Mouse (Mus musculus): Measurements from ENCODE around the gene Atp13a2. TPM values are rescaled to one million over a fixed set of nuclear protein-coding genes. Genes with fewer than 3 reads are reported as not detected.

The Atp13a2 gene
- total RNA-seq, 2 experiments from 2014 or later = 218 TPM

DNA sequence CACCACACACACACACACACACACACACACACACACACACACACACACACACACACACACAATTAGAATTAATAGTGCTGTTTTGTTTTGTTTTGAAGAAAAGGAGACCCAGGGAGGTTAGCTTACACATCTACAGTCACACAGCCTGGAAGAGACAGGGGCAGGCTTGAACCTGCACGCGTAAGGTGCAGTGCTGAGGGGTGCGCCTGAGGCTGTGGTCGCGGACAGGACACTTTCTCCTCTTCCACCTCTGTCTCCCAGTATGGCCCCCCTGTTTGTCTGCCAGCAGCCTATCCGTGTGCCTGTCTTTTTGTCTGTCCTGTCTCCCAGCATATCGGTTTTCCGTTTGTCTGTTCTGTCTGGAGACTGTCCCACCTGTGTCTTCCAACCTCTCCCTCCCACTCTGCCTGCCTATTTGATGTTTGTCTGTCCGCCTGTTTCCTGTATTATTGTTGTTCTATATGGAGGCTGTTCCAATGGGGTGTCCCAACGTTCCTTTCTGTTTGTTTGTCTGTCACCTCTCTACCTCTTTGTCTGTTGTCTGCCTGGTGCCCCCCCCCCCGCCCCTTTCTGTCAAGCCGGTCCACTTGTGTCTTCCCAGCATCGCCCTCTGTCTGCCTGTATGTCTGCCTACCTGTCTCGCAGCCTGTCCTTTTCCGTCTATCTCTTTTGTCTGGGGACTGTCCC, 506 bp upstream of the Atp13a2 start:
- no peak for DNase-seq (ENCODE audit: low spot score in 2 of 2)
- intact Hi-C loops (cut with DNase I) = no loop called here

DNA sequence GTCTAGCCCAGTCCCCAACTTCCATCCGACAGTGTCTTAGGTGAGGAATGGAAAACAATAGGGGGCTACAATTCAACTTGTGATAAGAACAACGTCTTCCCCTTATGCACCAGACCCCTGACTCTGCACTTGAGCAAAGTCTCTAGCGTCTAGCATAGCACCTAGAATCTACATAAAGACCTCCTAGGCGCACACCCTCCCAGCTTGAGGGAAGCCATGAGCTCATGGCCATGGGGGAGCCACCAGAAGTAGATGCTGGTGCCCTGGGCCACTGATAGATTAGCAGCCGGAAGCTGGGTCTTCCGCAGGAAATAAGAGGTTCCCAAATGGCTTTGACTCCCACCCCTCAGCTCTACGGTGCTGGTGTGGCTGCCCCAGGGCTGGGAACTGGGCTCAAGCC, 803 bp downstream of the Atp13a2 start:
- DNase-seq (ENCODE audit: low spot score in 2 of 2) = no peak
- intact Hi-C loops (cut with DNase I) = no loop called here

DNA sequence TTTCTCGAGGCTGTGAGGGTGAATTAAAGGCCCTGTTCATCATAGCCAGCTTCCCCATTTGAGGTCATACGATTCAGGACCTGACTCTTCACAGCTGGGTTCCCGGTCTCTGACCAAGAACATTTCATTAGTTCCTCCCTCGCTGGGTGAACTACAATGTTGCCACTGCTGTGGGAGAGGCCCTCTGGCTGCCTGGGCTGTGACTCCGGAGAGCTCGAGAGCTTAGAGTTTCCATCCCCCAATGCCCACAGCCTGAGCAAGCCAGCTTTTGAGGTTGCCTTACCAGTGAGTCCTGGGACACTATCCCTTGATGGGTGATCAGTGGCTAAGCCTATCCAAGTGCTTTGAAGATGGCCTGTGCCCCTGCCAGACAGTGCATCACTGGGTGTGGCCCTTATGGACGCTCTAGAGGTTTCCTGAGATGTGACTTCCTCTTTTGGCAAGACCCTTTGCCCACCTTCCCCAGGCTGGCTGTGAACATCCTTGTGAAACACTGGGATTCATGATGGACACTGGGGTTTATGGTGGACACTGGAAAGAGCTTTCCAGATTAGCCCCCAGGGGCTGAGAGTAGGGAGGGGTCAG, 2.1 kb downstream of the Atp13a2 start:
- intact Hi-C loops (cut with DNase I) = no loop called here

DNA sequence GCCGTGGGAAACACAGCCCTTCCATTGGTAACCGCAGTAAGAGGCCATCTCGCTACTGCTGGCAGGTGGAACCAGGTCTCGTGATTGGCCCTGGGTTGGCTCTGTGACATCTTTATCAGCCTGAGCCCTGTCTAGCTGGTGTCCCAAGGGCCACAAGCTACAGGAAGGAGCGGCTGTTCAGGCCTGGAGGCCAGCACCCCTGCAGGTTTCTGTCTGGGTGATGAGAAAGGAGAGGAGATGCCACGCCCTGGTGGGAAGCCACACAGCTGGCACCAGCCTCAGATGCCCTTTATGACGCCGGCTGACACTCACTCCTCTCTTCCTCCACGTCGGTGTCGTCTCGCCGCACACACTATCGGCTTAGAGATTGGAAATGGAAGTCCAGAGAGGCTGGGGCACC, 2.8 kb downstream of the Atp13a2 start:
- intact Hi-C loops (cut with DNase I) = no loop called here
- no peak for DNase-seq (ENCODE audit: low spot score in 2 of 2)

More for the DNA sequence above, 2.1 kb downstream of the Atp13a2 start:
- no peak for DNase-seq (ENCODE audit: low spot score in 2 of 2)

DNA sequence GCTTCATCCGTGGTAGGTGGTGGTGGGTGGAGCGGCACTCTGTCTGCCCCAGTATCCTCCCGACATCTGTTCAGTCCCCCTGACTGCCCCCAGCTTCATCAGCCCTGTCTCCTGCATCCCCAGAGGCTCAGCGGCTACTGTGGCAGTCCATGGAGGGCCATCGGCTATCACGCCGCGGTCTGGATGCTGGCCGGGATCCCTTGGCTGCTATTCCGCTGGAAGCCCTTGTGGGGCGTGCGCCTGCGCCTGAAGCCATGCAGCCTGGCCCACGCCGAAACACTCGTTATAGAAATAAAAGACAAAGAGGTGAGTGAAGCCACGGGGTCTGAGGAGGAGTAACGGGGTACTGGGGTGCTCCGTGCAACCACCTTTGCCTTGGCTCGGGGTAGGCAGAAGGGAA, 5.5 kb downstream of the Atp13a2 start:
- no peak for DNase-seq (ENCODE audit: low spot score in 2 of 2)
- intact Hi-C loops (cut with DNase I) = no loop called here

DNA sequence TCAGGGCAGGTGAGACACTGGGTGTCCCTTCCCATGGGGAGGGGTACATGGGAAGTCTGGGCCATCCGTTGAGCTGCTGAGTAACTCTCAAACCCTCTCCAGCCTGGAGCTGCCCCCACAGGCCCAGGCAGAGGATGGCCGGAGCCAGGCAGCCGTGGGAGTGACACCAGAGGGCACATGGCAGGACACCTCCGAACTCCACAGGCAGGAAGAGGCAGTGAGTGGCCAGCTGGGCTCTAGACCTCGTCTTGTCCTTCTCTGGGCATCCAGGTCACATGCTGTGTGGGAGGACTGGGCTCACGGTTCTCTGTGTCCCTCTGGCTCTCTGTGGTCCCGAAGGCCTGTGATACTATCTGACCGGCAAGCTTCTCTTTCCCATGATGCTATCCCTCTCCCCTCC, 7.2 kb downstream of the Atp13a2 start:
- no peak for DNase-seq (ENCODE audit: low spot score in 2 of 2)
- intact Hi-C loops (cut with DNase I) = no loop called here

DNA sequence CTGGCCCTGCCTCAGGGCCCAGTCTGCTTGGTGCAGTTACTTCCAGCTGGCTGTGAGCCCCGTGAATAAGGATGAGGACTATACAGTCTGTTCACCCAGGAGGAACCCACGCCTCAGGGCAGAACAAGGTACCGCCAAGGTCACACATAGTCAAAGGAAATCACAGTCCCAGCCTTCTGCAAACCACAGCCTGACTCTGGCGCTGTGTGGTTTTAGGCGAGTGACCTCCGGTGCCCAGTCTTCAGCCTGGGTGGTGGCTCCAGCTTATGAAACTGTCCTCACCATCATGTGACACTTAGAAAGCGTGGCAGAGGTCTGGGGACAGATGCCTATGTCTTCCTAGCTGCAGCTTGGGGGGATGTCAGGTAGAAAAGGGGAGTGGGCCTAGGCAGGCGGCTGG, 9.1 kb downstream of the Atp13a2 start:
- intact Hi-C loops (cut with DNase I) = no loop called here

DNA sequence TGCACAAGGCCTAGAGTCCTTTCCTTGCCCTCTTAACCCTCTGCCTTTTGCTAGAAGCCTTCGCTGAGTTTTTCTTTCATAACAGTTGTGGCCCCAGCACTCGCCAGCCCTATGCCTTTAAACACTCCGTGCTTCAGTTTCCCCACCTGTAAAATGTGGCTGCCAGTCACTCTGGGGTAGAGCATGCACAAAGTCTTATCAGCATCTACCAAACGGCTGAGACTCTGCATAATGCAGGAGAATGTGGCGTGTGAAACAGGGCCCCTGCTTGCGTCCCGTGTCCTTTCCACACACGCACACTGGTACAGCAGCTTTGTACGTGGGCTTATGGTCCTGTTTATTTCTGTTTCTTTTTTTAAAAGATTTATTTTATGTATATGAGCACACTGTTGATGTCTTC, 10.1 kb downstream of the Atp13a2 start:
- intact Hi-C loops (cut with DNase I) = no loop called here
- no peak for DNase-seq (ENCODE audit: low spot score in 2 of 2)

More for the DNA sequence above, 9.1 kb downstream of the Atp13a2 start:
- no peak for DNase-seq (ENCODE audit: low spot score in 2 of 2)

DNA sequence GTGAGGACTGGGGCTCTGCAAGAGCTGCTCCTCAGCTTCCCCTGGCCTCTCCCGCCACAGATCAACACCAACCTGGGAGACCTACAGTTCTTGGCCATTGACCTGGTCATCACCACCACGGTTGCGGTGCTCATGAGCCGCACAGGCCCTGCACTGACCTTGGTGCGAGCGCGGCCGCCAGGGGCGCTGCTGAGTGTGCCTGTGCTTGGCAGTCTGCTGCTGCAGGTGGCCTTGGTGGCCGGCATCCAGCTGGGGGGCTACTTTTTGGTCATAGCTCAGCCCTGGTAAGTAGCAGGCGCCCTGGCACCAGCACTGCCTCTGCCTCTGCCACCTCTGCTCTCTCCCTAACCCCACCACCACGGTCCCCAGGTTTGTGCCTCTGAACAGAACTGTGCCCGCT, 19.3 kb downstream of the Atp13a2 start:
- peak; percentile 56 to 57 for DNase-seq (ENCODE audit: low spot score in 2 of 2)
- intact Hi-C loops (cut with DNase I) = no loop called here

DNA sequence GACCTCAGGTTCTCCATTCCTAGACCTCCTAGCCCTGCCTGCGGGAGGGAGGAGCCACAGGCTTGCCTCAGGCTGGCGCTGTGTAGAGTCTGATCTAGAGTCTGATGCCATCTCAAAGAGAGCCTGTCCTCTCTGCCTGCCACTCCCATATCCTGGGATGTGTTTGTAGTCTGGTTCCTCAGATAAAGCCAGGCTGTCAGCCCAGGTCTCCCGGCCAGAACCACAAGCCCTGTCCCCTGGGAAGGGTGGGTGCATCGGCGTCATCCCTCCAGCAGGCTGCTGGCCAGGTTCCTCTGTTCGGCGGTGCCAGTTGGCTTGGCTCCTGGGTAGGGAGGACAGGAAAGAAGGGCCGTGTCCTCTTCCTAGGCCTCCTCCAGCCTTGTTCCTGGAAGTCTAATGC, 21.4 kb downstream of the Atp13a2 start:
- no peak for DNase-seq (ENCODE audit: low spot score in 2 of 2)
- intact Hi-C loops (cut with DNase I) = no loop called here

DNA sequence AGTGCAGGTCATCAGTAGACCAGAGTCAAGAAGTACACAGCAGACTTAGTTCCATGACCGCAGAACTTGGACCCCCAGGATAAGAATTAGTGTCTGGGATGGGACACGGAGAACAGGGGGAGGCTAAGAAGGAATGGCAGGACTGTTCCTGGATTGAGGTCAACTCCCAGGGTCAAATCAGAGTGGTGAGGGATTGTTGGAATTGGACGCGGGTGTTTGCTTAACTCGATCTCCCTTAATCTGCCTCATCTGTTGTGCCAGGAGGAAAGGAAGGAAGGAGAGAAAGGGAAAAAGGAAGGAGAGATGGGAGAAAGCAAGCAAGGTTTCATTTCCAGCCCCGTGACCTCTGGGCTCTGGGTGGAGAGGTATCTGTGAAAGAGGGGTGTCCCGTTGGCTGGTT, 23.4 kb downstream of the Atp13a2 start, which contains the start of gene Mfap2:
TSS of gene Mfap2 (plus strand) at position 301 of the 400 bp plus-strand sequence.
- DNase-seq (ENCODE audit: low spot score in 2 of 2) = no peak
- intact Hi-C loops (cut with DNase I) = no loop called here

DNA sequence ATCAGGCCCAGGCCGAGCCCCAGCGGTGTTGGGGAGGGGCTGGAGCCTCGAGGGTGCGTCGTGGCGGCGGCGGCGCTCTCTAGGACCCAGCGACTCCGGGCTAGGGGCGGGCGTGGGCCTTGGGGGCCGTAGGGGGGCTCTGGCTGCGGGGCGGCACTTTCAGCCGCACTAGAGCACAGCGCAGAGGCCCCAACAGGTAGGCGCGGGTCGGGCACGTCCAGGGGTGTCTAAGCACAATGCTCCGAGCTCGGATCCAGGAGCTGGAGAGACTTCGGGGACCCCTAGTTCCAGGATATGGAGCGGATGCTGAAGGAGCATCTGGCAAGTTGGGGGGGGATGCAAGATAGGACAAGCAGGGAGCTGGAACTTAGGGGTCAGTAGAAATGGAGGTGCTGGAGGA, 23.9 kb downstream of the Atp13a2 start:
- DNase-seq (ENCODE audit: low spot score in 2 of 2) = no peak
- intact Hi-C loops (cut with DNase I) = no loop called here

DNA sequence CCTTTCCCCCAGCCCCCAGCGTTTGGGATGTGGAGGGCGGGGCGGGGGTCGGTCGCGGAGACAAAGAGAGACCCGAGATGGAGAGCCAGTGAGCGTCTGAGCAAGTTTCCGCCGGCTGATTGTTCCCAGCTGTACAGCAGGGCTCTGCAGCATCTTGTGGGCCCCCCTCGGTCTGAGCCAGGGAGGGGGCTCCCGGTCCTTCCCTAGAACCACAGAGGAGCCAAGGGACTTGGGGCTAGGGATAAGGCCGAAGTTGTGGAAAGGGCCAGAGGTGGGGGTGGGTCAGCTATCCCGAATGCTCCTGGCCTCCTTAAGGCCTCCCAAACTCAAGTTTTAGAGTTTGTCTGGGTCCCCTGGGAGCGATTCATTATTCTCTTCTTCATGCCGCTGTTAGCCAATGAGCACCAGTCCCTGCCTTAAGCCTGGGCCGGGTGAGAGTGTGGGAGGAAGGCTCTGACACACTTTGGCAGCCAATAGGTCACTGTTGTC, 24.3 kb downstream of the Atp13a2 start:
- no peak for DNase-seq (ENCODE audit: low spot score in 2 of 2)
- intact Hi-C loops (cut with DNase I) = no loop called here

DNA sequence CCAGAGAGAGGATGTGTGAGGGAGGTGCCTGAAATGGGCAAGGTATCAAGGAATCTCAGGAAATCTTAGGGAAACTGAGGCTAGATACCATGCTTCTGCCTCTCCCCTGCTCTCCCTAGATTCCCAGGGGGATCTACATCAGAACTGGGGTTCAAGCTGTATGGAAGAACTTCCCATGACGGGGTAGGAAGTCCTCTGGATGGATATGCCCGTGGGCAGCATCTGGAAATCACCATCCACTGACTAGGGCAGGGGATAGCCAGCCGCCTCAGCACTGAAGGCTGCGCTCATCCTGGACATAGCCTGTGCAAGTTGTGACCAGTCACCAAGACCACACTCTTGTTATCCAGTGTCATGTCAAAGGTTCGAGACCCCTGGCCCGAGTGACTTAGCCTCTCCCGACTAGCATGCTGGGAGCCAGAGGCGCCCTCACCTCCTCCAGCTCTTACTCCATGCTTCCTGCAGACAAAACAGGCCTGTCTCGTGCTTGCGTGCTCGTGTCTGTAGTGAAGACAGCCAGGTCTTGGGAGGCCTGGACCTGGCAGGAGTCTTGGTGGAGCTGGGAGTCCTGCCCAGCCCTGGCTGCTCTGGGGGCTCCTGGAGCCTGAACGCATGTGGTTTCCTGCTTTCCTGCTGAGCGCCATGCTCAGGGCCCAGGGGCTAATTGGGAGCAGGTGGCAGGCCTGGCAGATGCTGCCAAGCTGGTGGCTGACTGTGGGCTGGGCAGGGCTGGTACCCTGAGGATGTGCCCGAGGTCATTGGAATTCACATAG, 25.1 kb downstream of the Atp13a2 start:
- DNase-seq (ENCODE audit: low spot score in 2 of 2) = no peak
- intact Hi-C loops (cut with DNase I) = no loop called here

DNA sequence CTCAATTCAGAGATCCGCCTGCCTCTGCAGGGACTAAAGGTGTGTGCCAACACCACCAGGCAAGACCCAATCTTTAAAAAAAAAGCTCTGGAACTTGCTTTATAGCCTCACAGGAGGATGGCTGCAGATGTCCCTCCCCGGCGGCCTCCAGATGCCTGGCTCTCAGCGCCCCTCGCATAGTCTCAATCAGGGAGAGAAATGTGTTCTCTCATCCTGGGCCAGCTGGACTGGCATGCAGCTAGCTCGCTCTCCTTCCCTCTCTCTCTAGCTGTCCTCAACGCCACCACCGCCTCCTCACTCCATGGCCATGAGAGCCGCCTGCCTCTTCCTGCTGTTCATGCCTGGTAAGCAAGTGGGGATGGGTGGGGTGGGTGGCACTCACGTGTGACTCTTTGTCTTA, 25.9 kb downstream of the Atp13a2 start:
- DNase-seq (ENCODE audit: low spot score in 2 of 2) = no peak
- intact Hi-C loops (cut with DNase I) = no loop called here

DNA sequence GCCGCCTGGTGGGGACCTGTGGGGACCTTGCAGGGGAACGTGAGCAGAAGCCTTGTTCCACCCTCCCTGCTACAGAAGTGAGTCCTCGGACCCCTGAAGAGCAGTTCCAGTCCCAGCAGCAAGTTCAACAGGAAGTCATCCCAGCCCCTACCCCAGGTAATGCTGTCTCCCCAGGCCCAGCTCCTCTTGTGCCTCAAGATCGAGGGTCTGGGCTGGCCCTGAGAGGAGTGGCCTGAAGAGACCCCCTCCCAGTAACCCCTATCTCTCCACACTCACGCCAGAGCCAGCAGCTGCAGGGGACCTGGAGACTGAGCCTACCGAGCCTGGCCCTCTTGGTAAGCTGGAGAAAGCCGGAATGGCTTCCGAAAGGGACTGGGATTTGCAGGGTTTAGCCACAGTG, 27.4 kb downstream of the Atp13a2 start:
- intact Hi-C loops (cut with DNase I) = no loop called here
- no peak for DNase-seq (ENCODE audit: low spot score in 2 of 2)

DNA sequence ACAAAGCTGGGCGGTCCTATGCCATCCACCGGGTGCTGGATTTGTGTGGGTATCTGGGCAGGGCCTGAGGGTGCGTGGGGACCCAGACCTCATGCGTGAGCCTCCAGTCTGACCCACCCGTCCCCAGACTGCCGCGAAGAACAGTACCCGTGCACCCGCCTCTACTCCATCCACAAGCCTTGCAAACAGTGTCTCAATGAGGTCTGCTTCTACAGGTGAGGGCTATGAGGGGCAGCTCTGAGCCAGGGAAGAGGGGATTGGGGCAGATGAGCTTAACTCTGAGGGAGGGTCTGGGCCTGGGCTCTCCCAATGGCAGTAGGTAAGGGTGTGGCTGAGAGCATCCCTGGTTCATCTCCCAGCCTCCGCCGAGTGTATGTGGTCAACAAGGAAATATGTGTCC, 28.2 kb downstream of the Atp13a2 start:
- intact Hi-C loops (cut with DNase I) = no loop called here

DNA sequence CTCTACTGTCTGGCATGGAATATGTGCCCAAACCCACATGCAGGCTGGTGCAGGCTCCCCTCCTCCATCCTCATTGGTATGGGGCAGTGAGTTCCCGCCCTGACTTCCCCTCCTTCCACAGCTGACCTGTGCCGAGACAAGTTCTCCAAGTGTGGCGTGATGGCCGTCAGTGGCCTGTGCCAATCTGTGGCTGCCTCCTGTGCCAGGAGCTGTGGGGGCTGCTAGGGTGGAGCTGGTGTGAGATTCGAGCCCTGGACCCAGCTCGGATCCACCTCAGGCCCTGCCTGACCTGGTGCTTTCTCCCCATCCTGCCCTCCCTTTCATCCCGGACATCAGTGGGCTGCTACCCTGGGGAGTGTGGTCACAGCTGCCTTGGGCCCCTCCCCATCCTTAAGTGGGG, 28.7 kb downstream of the Atp13a2 start:
- intact Hi-C loops (cut with DNase I) = no loop called here
- no peak for DNase-seq (ENCODE audit: low spot score in 2 of 2)

More for the DNA sequence above, 28.2 kb downstream of the Atp13a2 start:
- DNase-seq (ENCODE audit: low spot score in 2 of 2) = no peak

DNA sequence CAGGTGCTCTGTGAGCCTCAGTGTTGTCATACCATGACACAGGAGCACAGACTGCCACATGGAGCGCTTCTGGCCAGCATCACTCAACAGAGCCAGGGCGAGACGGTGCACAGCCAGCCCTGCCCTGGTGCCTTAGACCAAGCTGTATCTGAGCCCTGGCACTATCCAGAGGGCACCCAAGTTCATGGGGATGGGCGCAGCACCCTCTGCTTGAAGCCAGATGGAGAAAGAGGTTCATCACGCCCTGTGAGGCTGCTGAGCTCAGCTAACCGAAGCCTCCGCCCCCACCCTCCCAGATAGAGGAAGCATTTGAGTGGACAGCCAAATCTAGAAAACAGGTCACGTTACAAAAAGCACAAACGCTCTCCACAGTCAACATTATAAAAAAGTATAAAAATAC, 29.6 kb downstream of the Atp13a2 start:
- peak in 1 of 2 experiments; percentile 76 for DNase-seq (ENCODE audit: low spot score in 2 of 2)
- intact Hi-C loops (cut with DNase I) = no loop called here

DNA sequence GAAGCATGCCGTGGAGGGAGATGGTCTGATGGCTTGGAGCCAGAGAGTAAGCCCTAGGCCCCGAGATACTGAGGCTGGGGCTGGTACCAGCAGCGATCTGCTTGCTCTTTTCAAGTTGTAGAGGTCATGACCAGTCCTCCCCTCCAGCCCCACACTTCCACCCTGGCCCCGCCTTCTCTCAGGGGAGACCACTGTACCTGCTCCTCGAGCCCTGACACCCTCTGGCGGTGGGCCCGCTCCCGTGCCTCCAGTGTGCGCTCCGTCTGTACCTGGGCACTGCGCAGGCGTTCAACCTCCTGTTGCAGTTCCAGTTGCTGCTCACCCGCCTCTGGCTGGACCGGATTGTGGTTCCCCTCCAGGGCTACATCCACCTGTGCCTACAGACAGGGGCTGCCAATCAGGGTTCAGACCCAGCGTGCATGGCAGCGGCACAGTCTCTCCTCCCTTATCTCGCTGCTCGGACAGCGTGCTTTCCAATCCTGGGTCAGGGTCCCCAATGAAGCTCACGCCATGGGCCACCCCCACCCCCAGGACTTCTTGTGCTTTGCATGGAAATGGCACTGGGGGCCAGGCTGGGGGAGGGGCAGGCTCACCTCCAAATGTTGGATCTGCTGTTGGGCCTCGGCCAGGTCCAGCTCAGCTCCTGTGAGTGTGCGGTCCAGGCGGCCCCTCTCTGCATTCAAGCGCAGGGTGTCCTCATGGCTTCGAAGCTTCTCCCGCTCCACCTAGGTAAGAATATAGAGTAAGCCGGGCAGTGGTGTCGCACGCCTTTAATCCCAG, 31.2 kb downstream of the Atp13a2 start:
- DNase-seq (ENCODE audit: low spot score in 2 of 2) = no peak
- intact Hi-C loops (cut with DNase I) = no loop called here

All from left cerebral cortex, postnatal 14 days (tissue).